Mouse (Mus musculus): ENCODE measurements at regions not wholly inside any gene's neighbourhood (a gene's known extent, or its start where the extent isn't known, plus 50 kb on each side); places are given as distances from the start of the nearest gene placed in this dataset.

DNA sequence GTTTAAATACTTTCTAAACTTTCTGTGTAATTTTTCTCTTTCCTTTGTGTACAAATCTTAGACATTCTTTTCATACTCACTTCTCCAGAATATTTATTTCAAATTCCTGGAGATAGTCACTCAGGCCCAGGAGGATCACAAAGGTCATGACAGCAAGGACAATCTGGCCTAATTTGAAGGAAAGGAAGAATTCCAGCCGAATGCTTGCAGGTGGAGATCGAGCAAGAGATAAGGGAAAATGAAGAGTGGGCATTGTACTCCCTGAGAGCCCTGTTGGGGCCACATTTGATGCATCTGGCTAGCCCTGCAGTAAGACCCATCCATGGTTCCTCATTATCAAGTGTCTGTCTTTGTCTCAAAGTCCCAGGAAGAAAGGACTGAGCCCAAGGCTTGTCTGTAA is 66.0 kb upstream of the Jazf1 start:
- DNase-seq: no peak

DNA sequence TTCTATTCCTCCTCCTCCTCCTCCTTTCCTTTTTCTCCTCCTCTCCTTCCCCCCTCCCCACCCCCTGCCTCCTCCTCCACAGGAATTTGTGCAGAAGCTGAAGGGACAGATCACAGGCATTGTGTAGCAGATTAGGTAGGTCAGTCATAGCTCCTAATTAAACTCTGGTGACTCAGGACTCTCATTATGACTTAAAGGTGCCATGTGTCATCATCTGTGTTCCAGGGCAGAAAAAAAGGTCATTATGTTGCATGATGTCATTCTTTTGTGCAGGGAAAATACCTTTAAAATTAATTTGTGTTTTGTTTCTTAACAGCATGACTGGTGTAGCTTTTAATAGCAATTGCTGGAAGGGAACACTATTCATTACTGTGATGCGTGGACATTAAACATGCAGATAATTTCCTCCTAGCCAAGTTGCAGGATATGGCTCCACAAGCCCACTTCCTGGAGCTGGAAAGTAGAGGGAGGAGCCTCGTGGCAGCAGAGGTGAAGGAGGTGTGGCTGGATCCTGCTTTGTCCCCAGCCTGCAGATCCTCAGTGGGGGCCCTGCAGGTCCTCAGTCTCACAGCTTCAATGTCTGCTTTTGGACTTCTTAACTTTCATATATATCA is 62.4 kb upstream of the Jazf1 start:
- DNase-seq: no peak

DNA sequence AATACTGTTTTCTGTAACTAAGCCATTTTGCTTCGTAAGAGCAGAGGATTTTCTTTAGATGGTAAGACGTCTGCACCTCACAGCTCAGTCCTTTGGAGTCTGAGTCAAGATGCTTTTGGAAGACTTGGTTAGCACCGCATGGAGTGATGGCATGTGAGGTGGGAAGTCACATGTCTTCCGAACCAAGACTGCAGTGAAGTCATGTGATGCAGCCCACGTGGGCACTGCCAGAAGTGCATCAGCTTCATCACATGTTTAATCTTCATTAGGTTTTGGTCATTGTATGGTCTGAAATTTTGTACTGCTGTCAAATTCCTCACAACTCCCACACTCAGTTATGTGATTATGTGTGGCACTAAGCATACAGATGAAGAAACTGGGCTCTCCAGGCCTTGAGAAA is 58.3 kb upstream of the Jazf1 start:
- no peak for DNase-seq

GRCm38 (mm10) chr6:53124800-53125450 is 56.5 kb upstream of the Jazf1 start:
- no peak for DNase-seq

GRCm38 (mm10) chr6:53120385-53120784 is 52.0 kb upstream of the Jazf1 start:
- DNase-seq: no peak

Measured in right cerebral cortex, postnatal 25 days (tissue).